Mouse (Mus musculus): ENCODE results near the gene Mtf1. TPM values are rescaled to one million over a fixed set of nuclear protein-coding genes. Genes with fewer than 3 reads are reported as not detected.

Mtf1 gene
- polyA plus RNA-seq, 1 experiment from 2014 or later: 10.6 TPM

DNA sequence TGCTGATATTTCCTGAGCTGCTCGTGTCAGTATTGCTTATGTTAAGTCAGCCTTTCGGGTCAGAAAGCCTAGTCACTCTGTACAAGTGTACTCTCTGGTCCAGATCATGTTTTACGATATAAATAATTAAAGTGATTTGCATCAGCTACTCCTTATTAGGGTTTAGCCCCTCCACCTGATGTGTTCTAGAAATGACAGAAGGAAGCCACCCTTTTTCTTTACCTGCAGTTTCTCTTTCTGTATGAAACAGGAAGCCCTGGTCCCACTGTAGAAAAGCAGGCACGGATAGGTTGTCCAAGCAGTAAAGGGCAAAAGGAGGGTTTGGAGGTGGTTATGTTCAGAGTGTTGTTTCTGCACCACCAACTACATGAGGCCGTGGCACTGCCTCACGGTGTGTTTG lies 1.5 kb downstream of the Mtf1 start:
- 74% methylated on average over 6 of the region's 6 CpGs for WGBS
- TF ChIP-seq EP300 (optimal IDR thresholded peaks at IDR 0.05) (no peak), CTCF (IDR thresholded peaks at IDR 0.05; ENCODE audit: low read depth) (no peak)
- no peak overlapping the region for H3K27ac ChIP-seq (replicated peaks)
- no peaks in the 10 kb centered on the region for H3K27me3 ChIP-seq (ENCODE audit: control insufficient read depth, insufficient read depth, low read length)
- H3K36me3 ChIP-seq (ENCODE audit: control insufficient read depth, insufficient read depth, low read length): peaks cover 9% of the 10 kb centered on the region; the same call in 1 of the 2 replicates
- no peaks in the 10 kb centered on the region for H3K4me1 ChIP-seq (replicated peaks; ENCODE audit: control insufficient read depth, insufficient read depth)
- 0 out of 2 replicates have a peak overlapping the region, but pooled peaks have one; percentile 27 for H3K9ac ChIP-seq (ENCODE audit: low read length)
- H3K9me3 ChIP-seq (ENCODE audit: control insufficient read depth, low read length): no peaks in the 10 kb centered on the region
- DNase-seq (ENCODE audit: low spot score) (no peak), ATAC-seq (ENCODE audit: low FRiP score, low TSS enrichment) (no peak)
- peak overlapping the region; percentile 87 for H3K4me2 ChIP-seq (replicated peaks; ENCODE audit: low read depth)
- H3K4me3 ChIP-seq (ENCODE audit: low read depth, low read length): peak overlapping the region; percentile 88; the same call in 1 of the 2 replicates

DNA sequence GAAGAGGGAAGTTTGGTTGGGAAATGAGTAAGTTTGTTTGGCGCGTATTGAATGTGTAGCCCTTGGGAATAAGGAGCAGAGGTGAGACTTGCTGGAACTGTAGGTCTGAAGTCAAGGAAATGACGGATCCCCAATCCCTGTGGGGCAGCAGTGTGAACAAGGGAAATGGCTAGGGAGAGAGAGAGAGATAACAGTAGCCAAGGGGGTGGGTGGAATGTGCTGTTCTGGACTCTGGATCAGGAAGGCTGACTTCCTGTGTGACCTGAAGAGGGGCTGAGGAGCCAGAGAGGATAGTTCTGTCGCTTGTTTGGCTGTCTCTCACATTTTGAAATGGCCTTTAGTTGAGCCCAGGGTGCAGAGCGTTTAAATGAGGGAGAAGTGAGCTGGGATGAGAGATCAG lies 6.6 kb downstream of the Mtf1 start:
- DNase-seq (ENCODE audit: low spot score): no peak
- no peak overlapping the region for H3K27ac ChIP-seq (replicated peaks)
- no peaks in the 10 kb centered on the region for H3K4me1 ChIP-seq (replicated peaks; ENCODE audit: control insufficient read depth, insufficient read depth)
- TF ChIP-seq CTCF (IDR thresholded peaks at IDR 0.05; ENCODE audit: low read depth): no peak
- TF ChIP-seq EP300 (optimal IDR thresholded peaks at IDR 0.05): no peak
- 74% methylated on average over 5 of the region's 5 CpGs for WGBS
- peaks cover 6% of the 10 kb centered on the region; the same call in 1 of the 2 replicates for H3K36me3 ChIP-seq (ENCODE audit: control insufficient read depth, insufficient read depth, low read length)
- H3K27me3 ChIP-seq (ENCODE audit: control insufficient read depth, insufficient read depth, low read length): no peaks in the 10 kb centered on the region
- H3K9me3 ChIP-seq (ENCODE audit: control insufficient read depth, low read length): no peaks in the 10 kb centered on the region
- H3K4me2 ChIP-seq (replicated peaks; ENCODE audit: low read depth): no peak overlapping the region
- no peak overlapping the region for H3K4me3 ChIP-seq (ENCODE audit: low read depth, low read length)
- no peak overlapping the region for H3K9ac ChIP-seq (ENCODE audit: low read length)
- ATAC-seq (ENCODE audit: low FRiP score, low TSS enrichment): no peak

DNA sequence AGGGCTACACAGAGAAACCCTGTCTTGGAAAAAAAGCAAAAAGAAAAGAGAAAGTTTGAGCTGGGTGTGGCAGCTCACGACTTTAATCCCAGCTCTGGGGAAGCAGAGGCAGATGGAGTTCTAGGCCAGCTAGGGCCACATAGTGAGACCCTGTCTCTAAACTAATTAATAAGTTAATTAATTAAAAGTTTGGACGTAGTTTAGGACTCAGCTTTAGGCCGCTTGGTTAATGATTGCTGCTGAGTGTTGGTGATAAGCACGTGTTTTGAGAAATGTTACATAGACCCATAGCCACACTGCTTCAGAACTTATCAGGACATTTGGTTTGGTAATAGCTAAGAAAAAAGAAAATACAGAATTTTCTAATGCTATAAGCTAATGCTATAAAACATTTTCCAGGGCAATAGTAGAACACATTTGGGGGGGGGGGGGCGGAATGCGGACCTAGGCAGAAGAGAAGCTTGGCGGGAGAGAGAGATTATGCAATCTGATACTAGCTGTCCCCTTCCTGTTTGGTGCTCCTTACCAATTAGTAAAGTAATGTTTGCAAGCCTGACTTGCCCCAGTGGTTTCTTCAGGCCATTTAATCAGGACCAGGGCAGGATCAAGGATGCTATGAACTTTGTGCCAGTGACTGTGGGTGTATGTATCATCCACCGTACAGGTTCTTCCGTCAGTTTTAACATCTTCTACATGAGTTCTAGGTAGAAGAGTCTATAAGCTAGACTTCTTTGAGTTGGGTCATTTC lies 7.4 kb downstream of the Mtf1 start:
- no peak for DNase-seq (ENCODE audit: low spot score)
- Histone ChIP-seq H3K27ac (replicated peaks) (no peak overlapping the region), H3K27me3 (ENCODE audit: control insufficient read depth, insufficient read depth, low read length) (no peaks in the 10 kb centered on the region), H3K36me3 (ENCODE audit: control insufficient read depth, insufficient read depth, low read length) (peaks cover 6% of the 10 kb centered on the region; the same call in 1 of the 2 replicates), H3K9ac (ENCODE audit: low read length) (no peak overlapping the region), H3K4me2 (replicated peaks; ENCODE audit: low read depth) (no peak overlapping the region), H3K4me3 (ENCODE audit: low read depth, low read length) (no peak overlapping the region), H3K4me1 (replicated peaks; ENCODE audit: control insufficient read depth, insufficient read depth) (no peaks in the 10 kb centered on the region), H3K9me3 (ENCODE audit: control insufficient read depth, low read length) (no peaks in the 10 kb centered on the region)
- no peak for ATAC-seq (ENCODE audit: low FRiP score, low TSS enrichment)
- WGBS: 79% methylated on average over 9 of the region's 9 CpGs
- TF ChIP-seq CTCF (IDR thresholded peaks at IDR 0.05; ENCODE audit: low read depth): no peak
- TF ChIP-seq EP300 (optimal IDR thresholded peaks at IDR 0.05): no peak

DNA sequence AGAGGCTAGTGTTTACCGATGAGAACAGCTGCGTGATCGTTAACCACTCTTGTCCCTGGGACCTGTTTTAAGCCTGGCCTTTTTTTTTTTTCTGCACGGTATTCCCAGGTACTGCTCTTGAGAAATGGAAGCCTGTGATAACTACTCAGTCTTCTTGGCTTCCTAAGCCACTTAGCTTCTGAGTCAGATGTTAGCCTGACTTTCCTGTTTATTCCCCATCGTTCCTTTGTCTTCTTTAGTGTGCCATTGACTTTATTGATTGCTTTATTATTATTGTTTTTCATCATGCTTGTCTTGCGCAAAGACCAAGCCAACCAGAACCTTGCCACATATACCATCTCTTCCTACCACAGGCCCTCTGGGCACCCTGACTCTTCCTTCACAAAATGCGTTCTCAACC lies 8.2 kb downstream of the Mtf1 start:
- peaks cover 6% of the 10 kb centered on the region; the same call in 1 of the 2 replicates for H3K36me3 ChIP-seq (ENCODE audit: control insufficient read depth, insufficient read depth, low read length)
- no peak; the same call in 1 of the 2 replicates for ATAC-seq (ENCODE audit: low FRiP score, low TSS enrichment)
- 79% methylated on average over 7 of the region's 7 CpGs for WGBS

DNA sequence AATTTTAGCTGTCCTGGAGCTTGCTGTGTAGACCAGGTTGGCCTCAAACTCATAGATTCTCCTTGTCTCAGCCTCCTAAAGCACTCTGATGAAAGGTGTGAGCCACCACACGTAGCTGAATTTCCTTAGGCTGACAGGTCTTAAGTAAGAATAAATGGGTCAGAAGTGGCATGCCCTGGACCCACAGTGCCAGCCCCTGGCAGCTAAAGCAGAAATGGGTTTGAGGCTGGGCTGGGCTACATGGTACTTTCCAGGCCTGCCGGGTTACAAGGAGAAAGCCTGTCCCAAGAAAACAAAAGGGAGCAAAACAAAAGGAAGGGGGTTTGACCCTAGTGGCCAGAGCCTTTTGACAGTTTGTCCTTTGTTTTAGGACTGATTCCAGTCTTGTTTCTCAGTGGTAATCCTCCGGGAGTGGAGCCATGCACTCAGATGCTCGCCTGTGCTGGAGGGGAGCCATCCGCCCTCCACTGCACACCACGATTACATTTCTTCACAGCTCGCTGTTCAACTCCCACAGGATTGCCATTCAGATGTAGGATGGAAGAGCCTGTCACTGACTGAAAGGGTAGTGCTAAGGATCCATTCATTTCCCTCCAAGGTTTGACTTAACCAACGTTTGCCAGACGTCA lies 9.6 kb downstream of the Mtf1 start:
- Histone ChIP-seq H3K27ac (replicated peaks) (no peak overlapping the region), H3K4me1 (replicated peaks; ENCODE audit: control insufficient read depth, insufficient read depth) (no peaks in the 10 kb centered on the region), H3K27me3 (ENCODE audit: control insufficient read depth, insufficient read depth, low read length) (no peaks in the 10 kb centered on the region), H3K36me3 (ENCODE audit: control insufficient read depth, insufficient read depth, low read length) (0 out of 2 replicates have a peak, but pooled peaks cover 3% of the 10 kb centered on the region), H3K4me3 (ENCODE audit: low read depth, low read length) (no peak overlapping the region), H3K4me2 (replicated peaks; ENCODE audit: low read depth) (no peak overlapping the region), H3K9me3 (ENCODE audit: control insufficient read depth, low read length) (no peaks in the 10 kb centered on the region), H3K9ac (ENCODE audit: low read length) (peak overlapping the region; percentile 13; the same call in 1 of the 2 replicates)
- DNase-seq (ENCODE audit: low spot score): no peak
- WGBS: 61% methylated on average over 9 of the region's 9 CpGs
- no peak for TF ChIP-seq EP300 (optimal IDR thresholded peaks at IDR 0.05)
- no peak for TF ChIP-seq CTCF (IDR thresholded peaks at IDR 0.05; ENCODE audit: low read depth)
- no peak for ATAC-seq (ENCODE audit: low FRiP score, low TSS enrichment)

More for the DNA sequence above, 8.2 kb downstream of the Mtf1 start:
- H3K4me3 ChIP-seq (ENCODE audit: low read depth, low read length): no peak overlapping the region
- no peak for DNase-seq (ENCODE audit: low spot score)
- H3K9ac ChIP-seq (ENCODE audit: low read length): no peak overlapping the region
- no peaks in the 10 kb centered on the region for H3K4me1 ChIP-seq (replicated peaks; ENCODE audit: control insufficient read depth, insufficient read depth)
- H3K4me2 ChIP-seq (replicated peaks; ENCODE audit: low read depth): no peak overlapping the region
- no peak overlapping the region for H3K27ac ChIP-seq (replicated peaks)
- H3K9me3 ChIP-seq (ENCODE audit: control insufficient read depth, low read length): no peaks in the 10 kb centered on the region
- TF ChIP-seq EP300 (optimal IDR thresholded peaks at IDR 0.05) (no peak), CTCF (IDR thresholded peaks at IDR 0.05; ENCODE audit: low read depth) (no peak)
- H3K27me3 ChIP-seq (ENCODE audit: control insufficient read depth, insufficient read depth, low read length): no peaks in the 10 kb centered on the region

DNA sequence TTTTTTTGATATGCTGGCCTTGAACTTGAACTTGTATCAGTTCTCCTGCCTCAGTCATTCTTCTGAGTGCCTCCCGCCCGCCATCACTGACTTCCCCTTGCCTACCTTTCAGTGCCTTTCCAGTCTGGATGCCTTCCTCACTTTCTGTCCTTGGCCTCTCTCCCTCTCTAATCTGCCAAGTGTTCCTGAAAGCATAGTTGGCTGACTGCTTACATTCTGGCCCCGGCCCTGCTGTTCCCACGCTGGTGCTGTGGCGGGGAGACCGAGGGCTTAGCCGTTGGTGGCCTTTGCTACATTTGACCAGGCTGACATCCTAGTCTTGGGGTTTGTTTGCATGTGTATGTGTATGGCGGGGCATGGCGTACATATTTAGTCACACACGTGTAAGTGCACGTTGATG lies 14.0 kb downstream of the Mtf1 start:
- TF ChIP-seq CTCF (IDR thresholded peaks at IDR 0.05; ENCODE audit: low read depth): no peak
- no peak for TF ChIP-seq EP300 (optimal IDR thresholded peaks at IDR 0.05)
- DNase-seq (ENCODE audit: low spot score) (no peak), ATAC-seq (ENCODE audit: low FRiP score, low TSS enrichment) (no peak)
- Histone ChIP-seq H3K27ac (replicated peaks) (no peak overlapping the region), H3K4me1 (replicated peaks; ENCODE audit: control insufficient read depth, insufficient read depth) (no peaks in the 10 kb centered on the region), H3K36me3 (ENCODE audit: control insufficient read depth, insufficient read depth, low read length) (peaks cover 4% of the 10 kb centered on the region; the same call in 1 of the 2 replicates), H3K9ac (ENCODE audit: low read length) (no peak overlapping the region), H3K4me2 (replicated peaks; ENCODE audit: low read depth) (no peak overlapping the region), H3K9me3 (ENCODE audit: control insufficient read depth, low read length) (no peaks in the 10 kb centered on the region), H3K27me3 (ENCODE audit: control insufficient read depth, insufficient read depth, low read length) (no peaks in the 10 kb centered on the region), H3K4me3 (ENCODE audit: low read depth, low read length) (no peak overlapping the region)
- 90% methylated on average over 11 of the region's 11 CpGs for WGBS
